Mouse (Mus musculus) thymus, postnatal 10 days (tissue): ENCODE results near the gene Ajuba.

ENCODE experiments used
- DNase-seq, 2 experiments: peaks; one replicate each; pipeline ENCODE4 v3.0.0; 2021; ENCODE audit warnings: low spot score in 2 of 2

The Ajuba gene

DNA sequence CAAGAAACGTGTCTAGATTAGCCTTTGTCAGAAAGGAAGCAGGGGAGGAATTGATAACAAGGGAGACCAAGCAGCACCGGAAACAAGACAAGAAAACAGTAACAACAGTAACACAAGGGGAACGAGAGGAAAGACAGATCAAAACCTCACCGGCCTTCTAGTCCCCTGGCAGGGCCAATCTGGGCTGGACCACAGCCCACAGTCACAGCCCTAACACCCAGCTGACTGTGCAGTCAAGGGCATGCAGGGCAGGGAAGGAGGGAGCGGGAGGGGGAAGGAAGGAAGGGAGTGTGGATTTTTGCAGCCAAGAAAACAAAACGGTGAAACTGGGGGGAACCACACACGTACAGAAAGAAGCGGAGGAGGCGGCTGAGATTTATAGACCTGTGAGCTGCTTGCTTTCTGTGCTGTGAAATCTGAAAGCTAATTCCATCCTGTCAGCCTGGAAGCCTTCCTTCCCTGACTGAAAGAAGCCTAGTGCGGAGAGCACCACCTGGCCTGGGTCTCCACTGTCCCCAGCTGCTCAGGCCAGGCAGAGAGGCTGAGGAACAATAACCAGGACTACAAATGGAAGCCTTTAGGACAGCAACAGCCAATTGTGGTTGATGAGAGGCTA, 15.1 kb upstream of the Ajuba start:
- no peak for DNase-seq

GRCm38 (mm10) chr14:54591056-54591455, 13.7 kb upstream of the Ajuba start:
- DNase-seq: no peak

DNA sequence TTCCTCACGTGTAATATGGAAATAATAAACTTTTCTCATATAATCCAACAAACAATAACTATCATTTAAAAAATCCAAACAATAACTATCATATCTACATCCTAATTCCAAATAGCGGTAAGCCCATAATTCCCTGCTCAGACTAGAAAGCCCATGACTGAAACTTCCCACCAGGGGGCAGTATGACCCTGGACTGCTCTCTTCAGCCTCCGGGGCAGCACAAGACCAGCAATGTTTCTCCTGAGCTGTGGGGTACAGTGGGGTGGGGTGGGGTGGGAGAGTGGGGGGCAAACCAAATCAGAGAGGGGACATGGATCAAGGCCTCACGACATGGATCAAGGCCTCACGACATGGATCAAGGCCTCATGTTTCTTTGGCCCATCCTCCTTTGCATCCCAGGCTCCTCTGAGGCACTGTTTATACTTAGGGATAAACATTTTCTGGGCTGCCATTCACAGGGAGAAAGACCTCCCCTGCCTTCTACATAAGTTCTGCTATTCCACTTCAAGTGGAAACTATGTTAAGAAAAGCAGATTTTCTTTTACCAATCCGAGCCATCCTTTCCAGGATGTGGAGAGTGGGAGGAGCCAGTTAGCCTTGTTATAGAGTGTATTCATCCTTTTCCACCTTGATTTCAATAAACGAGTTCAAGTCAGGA, 6.5 kb upstream of the Ajuba start:
- DNase-seq: peak in 1 of 2 experiments; percentile 67

DNA sequence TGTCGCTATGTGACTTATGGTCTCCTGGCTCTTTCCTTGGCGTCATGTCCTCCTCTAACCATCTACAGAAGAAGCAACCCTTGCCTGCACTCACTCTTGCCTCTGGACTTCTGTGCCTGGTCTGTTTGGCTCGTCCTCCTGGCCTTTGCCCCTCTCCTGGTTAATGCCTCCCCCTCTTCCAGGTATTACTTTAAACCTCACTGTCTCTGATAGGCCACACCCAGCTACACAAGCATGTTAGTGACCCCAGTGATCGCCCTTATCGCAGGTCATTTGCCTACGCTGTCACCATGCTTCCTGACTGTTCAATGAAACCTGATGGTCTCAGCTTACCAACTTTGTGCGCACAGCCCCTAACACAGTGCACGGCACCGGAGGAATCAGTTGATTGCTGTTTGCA, 5.2 kb upstream of the Ajuba start:
- DNase-seq: no peak

GRCm38 (mm10) chr14:54579638-54580037, 2.3 kb upstream of the Ajuba start:
- DNase-seq: no peak

DNA sequence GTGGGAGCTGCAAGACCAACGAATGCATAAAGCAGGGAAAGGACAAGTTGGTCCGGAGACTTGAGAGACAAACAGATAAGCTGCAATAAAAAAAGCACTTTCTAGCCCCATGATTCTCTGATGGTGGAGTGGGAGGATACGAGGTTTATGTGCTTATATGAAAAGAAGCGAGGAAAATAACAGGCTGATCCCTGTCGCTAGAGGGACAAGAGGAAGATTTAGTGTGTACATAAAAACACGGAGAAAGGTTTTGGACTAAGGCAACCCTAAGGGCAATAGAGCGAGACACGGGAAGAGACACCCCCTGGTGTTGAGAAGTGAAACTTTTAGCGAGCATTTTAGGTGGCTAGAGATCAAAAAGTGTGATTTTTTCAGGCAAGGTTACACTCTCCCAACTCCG, 705 bp upstream of the Ajuba start:
- peak; percentile 29 to 60 for DNase-seq

- DNase-seq: no peak
Measured at GRCm38 (mm10) chr14:54576241-54577088, 893 bp downstream of the Ajuba start.

GRCm38 (mm10) chr14:54575631-54576030, 1.7 kb downstream of the Ajuba start:
- DNase-seq: peak in 1 of 2 experiments; percentile 43

DNA sequence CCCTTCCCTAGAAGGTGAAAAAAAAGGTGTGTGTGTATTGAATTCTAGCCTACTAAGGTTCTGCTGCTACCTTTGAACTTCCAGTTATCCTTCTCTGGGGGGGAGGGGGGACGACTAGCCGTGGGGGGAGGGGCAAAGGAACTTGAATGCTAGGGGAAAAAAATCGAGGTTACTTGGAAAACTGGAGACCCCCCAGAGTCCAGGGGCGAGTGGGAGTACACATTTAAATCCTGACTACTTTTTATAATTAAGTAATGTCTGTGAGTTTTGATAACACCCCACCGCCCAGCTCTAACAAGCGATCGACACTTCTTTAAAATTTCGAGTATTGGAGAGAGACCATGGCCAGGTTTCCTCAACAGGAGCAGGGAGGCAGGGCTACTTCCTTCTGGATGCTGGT, 2.3 kb downstream of the Ajuba start:
- DNase-seq: no peak

DNA sequence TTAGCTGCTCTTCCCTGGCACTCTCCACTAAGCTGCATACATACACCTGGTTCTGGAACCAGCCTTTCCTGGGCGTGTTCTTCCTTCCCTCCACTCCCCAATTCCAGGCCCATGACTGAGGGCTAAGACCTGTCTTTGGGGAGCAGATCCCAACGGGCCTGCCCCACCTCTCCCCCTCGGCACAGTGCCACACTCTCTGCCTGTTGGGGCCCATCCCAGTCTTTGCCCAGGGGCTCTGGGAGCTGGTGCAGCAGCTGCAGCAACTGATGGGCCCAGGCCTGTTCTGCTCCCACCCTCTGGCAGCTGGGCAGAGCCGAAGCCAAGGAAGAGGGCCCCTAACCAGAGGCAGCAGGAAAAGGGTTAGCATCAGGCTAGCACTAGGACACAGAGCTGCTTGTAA, 3.1 kb downstream of the Ajuba start:
- DNase-seq: no peak

DNA sequence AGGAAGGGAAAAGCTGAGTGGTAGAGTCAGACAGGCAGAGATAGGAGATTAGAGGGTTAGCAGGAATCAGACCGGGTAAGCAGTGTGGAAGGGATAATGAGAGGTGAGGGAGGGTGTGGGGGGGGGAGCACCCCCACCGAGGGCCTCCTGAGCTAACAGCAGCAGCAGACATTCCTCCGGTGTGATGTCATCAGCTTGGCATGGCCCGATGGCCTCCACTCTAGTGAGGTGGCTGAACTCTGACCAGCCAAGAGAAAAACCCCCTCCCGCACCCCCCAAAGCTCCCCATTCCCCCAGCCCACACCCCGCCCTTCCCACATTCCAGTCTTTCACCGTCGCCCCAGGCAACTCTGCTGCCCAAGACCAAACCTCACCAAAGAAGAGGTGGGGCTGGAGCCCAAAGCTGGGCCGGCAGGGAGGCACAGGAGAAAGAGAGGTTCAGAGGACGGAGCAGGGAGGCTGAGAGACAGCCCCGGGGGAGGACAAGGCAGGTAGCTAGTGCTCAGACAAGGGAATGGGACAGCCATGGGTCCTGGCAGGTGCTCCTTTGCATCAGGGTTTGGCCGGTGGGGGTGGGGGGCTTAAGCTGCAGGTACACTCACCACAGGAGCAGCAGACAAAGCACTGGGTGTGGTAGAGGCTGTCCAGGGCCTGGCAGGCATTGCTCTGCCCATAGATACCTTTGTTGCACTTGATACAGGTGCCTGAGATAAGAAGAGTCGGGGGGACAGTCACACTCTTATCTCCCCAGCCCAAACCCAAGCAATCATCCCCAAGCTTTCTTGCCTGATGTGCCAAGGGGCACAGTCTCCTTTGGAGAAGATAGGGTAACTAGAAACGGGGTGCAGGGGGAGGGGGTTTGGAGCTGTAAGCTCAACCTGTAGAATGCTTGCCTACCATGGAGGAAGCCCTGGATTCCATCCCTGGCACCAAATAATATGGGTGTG, 4.3 kb downstream of the Ajuba start:
- no peak for DNase-seq

GRCm38 (mm10) chr14:54572122-54572521, 5.2 kb downstream of the Ajuba start:
- no peak for DNase-seq

DNA sequence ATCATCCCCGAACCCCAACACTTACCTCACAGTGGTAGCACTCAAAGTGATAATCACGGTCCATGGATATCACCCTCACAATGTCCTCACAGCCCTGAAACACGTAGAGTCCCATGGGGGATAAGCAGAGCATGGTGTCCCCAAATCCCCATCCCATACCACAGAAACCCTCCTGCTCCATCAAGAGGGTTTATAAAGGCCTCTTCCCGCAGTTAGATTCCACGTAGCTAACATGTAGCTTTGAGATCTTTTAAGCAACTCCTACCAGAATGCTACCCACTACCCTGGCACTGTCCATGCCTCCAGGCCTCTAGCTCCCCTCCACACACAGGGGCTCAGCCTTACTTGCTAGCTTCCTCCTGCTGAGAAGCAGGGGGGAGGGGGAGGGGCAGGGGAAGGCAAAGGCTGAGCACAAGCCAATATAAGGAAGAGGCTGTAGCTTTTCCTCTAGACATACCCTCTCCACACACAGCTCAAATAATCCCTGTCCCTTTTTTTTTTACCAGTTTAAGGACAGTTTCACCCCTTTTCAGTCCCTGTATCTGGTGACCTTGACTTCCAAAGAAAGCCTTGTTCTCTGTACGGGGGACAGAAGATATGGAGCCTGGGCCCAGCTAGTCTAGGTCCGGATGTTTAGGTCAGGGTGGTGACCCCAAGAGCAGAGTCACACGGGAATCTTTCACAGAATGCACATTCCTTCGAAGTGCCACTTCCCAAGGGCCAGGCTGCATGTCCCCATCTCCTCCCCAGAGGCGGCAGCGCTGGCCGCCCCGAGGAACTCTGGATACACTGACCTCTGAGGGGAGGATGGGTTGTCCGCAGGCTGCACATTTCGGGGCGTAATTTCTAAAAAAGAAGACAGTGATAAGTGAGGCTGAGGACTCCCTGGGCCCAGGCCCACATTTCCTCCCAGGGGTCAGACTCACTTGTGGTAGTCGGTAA, 7.6 kb downstream of the Ajuba start:
- DNase-seq: no peak

DNA sequence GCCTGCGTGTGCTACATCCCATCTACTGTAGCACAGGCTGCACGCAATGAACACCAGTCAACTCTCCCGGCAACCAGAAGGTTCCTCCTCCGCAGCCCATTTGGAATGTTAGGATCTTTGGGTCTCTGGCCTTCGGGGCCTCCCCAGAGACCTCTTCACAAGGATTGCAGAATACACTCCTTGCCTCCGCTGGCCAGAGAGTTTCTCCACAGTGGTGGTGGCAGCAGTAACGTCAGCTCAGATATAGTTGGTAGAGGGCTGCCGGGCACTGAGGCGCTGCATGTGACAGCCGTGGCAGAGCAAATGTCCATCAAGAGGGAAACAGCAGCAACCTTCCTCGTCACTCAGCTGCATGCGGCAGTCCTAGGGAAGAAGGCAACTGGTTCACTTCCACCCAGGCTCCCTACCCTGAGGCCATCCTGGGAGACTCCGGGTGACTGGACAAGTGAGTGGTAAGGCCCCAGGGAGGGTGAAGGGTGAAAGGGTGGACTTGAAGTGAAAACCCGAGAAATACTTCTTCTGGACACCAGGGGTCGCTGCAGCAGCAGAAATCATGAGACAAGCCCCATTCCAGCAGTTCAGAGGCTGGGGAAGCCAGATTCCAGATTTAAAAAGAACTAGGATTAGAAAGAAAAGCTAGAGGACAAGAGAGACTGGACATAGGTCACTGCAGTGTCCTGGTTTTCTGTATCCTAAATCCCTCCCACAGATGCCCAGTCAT, 8.5 kb downstream of the Ajuba start:
- peak; percentile 40 to 65 for DNase-seq

DNA sequence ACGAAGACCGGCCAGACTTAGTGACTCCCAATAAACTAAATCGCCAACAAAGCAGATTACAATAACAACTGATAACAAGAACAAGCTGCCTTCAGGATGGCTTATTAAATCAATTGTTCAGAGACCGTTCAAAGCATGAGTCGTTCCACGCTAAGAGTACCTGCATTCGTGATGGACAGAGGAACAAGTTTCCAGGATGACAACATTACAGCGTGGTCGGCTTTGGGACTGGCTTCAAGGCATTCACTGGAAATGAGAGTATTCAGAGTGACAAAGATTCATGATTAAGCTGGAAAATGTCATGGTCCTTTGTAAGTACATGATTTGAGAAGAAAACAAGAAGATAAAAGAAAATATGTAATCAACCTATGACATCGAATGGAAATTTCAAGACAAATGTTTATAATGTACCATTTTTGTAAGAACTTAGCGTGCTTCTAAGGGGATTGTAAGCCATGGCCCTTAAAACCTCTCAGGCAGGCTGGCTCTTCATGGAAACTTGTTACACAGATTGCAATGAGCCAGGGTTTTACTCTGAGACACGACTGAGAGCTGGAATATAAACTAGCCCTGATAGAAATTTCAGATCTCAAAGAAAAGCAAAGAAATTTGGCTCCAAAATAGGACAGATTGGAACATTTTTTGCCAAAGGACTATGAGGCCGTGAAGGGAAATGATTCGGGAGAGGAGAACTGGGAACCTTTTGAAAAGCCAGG, 16.7 kb downstream of the Ajuba start:
- DNase-seq: no peak

DNA sequence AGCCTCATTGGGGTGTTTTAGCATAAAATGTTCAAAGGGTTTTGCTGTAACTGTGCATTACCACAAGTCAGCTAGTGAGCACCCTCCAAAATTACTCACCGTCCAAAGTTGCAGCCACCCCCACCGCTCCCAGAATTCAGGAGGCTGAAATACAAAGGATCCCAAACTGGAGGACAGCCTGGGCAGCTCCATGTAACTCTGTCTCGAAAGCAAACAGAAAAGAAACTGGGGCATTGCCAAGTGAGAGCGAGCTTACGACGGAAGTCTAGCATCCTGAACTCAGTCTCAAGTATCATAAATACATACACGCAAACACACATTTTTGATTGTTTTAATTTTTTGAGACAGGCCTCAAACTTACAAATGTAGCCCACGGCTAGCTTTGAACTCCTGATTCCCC, 20.0 kb downstream of the Ajuba start:
- DNase-seq: no peak

DNA sequence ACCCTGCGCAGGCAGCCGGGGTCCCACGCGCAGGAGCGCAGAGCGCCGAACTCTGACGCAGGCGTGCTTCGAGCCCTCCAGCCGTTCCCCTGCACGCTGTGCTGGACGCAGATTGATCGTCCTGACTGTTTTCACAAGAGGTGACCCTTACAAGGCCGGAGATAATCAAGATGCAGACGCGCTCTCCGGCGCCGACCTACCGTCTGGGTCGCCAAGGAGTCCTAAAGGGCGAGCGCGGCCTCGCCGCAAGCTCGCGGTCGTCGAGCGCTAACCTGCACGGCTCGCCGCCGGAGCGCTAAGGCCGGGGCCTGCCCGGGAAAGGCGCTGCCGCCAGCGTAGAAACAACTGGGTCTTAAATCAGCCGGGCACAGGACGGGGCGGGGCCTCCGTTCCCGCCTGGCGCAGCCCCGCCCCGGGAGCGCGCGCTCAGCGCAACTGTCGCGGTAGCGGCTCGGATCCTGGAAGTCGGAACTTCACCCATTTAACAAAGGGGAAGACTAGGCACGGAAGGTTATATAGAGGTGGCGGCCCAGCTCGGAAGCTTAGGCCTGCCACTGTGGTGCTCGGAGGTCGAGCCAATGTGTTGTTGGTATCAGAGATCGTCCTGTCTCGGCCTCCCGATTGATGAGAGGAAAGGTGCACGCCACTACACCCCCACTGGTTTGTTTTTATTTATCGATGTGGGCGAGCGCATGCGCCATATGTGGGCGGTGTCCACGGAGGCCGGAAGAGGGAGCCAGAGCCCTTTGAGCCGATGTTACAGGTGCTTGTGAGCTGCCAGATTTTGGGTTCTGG, 23.2 kb downstream of the Ajuba start, which contains the start of gene Haus4:
TSS of gene Haus4 (minus strand) at position 642 of the 795 bp plus-strand sequence.
- peak; percentile 67 to 71 for DNase-seq

DNA sequence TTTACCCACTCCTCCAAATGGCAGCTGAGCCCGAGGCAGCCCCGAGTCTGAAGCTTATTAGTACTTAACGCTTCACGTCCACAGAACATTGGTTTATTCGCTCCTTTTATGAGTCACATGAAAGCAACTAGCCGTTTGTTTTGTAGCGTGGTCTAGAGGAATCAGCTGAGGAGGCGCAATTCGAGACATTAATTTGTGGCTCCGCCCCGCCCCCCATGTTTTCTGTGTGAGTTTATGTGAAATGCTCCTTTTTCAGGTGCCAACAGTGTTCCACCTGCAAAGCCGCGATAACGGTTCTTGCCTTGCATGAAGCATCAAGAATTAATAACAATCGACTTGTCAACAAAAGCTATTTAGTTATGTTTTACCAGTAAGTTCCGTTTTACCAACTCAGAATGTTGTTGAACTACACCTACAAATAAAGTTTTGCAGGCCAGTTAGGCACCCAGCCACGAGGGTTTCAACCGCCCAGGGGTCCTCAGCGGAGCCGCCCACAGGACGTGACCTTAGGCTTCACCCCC, 23.8 kb downstream of the Ajuba start:
- no peak for DNase-seq
